Mouse (Mus musculus) C2C12 (cell line): ENCODE data around the gene C2cd4c. TPM values are rescaled to one million over a fixed set of nuclear protein-coding genes. Genes with fewer than 3 reads are reported as not detected.
A peak's percentile ranks its signal among the peaks of the same experiment; 100 is the strongest.

Experiments
- H3K27me3 ChIP-seq: one replicate; pipeline ENCODE4 v1.6.1; 2011; ENCODE audit not compliant: control insufficient read depth, insufficient read depth, insufficient read length
- H3K36me3 ChIP-seq: one replicate; pipeline ENCODE4 v1.6.1; 2011; ENCODE audit not compliant: control insufficient read depth, insufficient read depth
- H3K4me3 ChIP-seq: one replicate; pipeline ENCODE4 v1.5.1; 2011; ENCODE audit warnings: mild to moderate bottlenecking, control low read depth; ENCODE audit not compliant: poor library complexity, insufficient read depth, severe bottlenecking
- H3K79me2 ChIP-seq: one replicate; pipeline ENCODE4 v1.6.1; 2011; ENCODE audit not compliant: control insufficient read depth, insufficient read depth
- H3K79me3 ChIP-seq: one replicate; pipeline ENCODE4 v1.6.1; 2011; ENCODE audit warnings: low read depth, control low read depth
- H3ac ChIP-seq: one replicate; pipeline ENCODE3; 2011; ENCODE audit warnings: low read depth; ENCODE audit not compliant: control insufficient read depth, insufficient read length
- CEBPB ChIP-seq: IDR thresholded peaks from one replicate; pipeline ENCODE4 v1.6.1; 2011; ENCODE audit warnings: low read depth, mild to moderate bottlenecking, control low read depth, moderate library complexity
- CTCF ChIP-seq: IDR thresholded peaks from one replicate; pipeline ENCODE4 v1.5.1; 2011; ENCODE audit not compliant: control insufficient read depth, insufficient read depth, insufficient read length
- FOSL1 ChIP-seq: IDR thresholded peaks from one replicate; pipeline ENCODE4 v1.8.0; 2011; ENCODE audit warnings: mild to moderate bottlenecking, low read length; ENCODE audit not compliant: poor library complexity, insufficient read depth, severe bottlenecking
- MAX ChIP-seq: IDR thresholded peaks from one replicate; pipeline ENCODE4 v1.6.1; 2011; ENCODE audit warnings: mild to moderate bottlenecking, control low read depth
- MYOD1 ChIP-seq: IDR thresholded peaks from one replicate; pipeline ENCODE4 v1.6.1; 2011; ENCODE audit warnings: low read depth; ENCODE audit not compliant: control insufficient read depth, insufficient read length
- MYOG ChIP-seq: IDR thresholded peaks from one replicate; pipeline ENCODE4 v1.6.1; 2011; ENCODE audit not compliant: control insufficient read depth, insufficient read length; ENCODE audit errors: extremely low read depth
- USF1 ChIP-seq: IDR thresholded peaks from one replicate; pipeline ENCODE4 v1.6.1; 2011; ENCODE audit warnings: low read depth, mild to moderate bottlenecking, control low read depth, moderate library complexity
- polyA plus RNA-seq: library from polyadenylated mRNA; unstranded; fragments of >200 nt; fragmentation: generic; extraction: Trizol; gene quantifications from one replicate; pipeline ENCODE4 v1.2.1, GENCODE M21; 2012; ENCODE audit warnings: missing spikeins

The C2cd4c gene
- polyA plus RNA-seq, 1 experiment: 0.07 TPM

- no peaks in the 10 kb centered on the region for H3K79me3 ChIP-seq
- H3K27me3 ChIP-seq: peaks cover 46% of the 10 kb centered on the region
- H3ac ChIP-seq: no peak overlapping the region
- H3K36me3 ChIP-seq: no peaks in the 10 kb centered on the region
- H3K4me3 ChIP-seq: no peak overlapping the region
- TF ChIP-seq CTCF: peak; percentile 90
- no peak for TF ChIP-seq USF1
- no peak for TF ChIP-seq MYOD1
- no peak for TF ChIP-seq MAX
- H3K79me2 ChIP-seq: no peaks in the 10 kb centered on the region
Observed at GRCm38 (mm10) chr10:79594872-79595589, 18.8 kb downstream of the C2cd4c start.

GRCm38 (mm10) chr10:79594111-79594510, 19.7 kb downstream of the C2cd4c start:
- Histone ChIP-seq H3K79me3 (no peaks in the 10 kb centered on the region), H3ac (no peak overlapping the region), H3K79me2 (no peaks in the 10 kb centered on the region), H3K27me3 (peaks cover 37% of the 10 kb centered on the region), H3K36me3 (no peaks in the 10 kb centered on the region), H3K4me3 (no peak overlapping the region)
- no peak for TF ChIP-seq FOSL1
- TF ChIP-seq MYOG: no peak
- TF ChIP-seq CEBPB: no peak
- no peak for TF ChIP-seq CTCF
- TF ChIP-seq MAX: no peak
- no peak for TF ChIP-seq USF1
- no peak for TF ChIP-seq MYOD1

- no peaks in the 10 kb centered on the region for H3K79me2 ChIP-seq
- no peaks in the 10 kb centered on the region for H3K79me3 ChIP-seq
- H3ac ChIP-seq: no peak overlapping the region
- H3K27me3 ChIP-seq: peaks cover 19% of the 10 kb centered on the region
- H3K36me3 ChIP-seq: no peaks in the 10 kb centered on the region
- TF ChIP-seq FOSL1: no peak
- no peak for TF ChIP-seq USF1
- no peak for TF ChIP-seq MAX
- no peak for TF ChIP-seq MYOD1
- TF ChIP-seq MYOG: no peak
- no peak for TF ChIP-seq CTCF
- no peak for TF ChIP-seq CEBPB
- no peak overlapping the region for H3K4me3 ChIP-seq
Observed at GRCm38 (mm10) chr10:79590702-79591101, 23.1 kb downstream of the C2cd4c start.

GRCm38 (mm10) chr10:79587752-79588126, 26.1 kb downstream of the C2cd4c start:
- TF ChIP-seq MYOG (no peak), MAX (no peak), MYOD1 (no peak), CEBPB (no peak), FOSL1 (no peak), CTCF (no peak), USF1 (no peak)
- no peaks in the 10 kb centered on the region for H3K36me3 ChIP-seq
- no peak overlapping the region for H3K4me3 ChIP-seq
- peaks cover 26% of the 10 kb centered on the region for H3K27me3 ChIP-seq
- H3ac ChIP-seq: no peak overlapping the region
- no peaks in the 10 kb centered on the region for H3K79me3 ChIP-seq
- H3K79me2 ChIP-seq: no peaks in the 10 kb centered on the region

GRCm38 (mm10) chr10:79587061-79587751, 26.6 kb downstream of the C2cd4c start, which contains the start of gene Theg:
Theg (minus strand) TSS chr10:79587331.
- H3K36me3 ChIP-seq: no peaks in the 10 kb centered on the region
- H3K4me3 ChIP-seq: no peak within 1 kb of the TSS
- H3K79me3 ChIP-seq: no peaks in the 10 kb centered on the region
- H3K27me3 ChIP-seq: peaks cover 26% of the 10 kb centered on the region
- no peak for TF ChIP-seq MYOG
- TF ChIP-seq FOSL1: no peak
- no peak for TF ChIP-seq MAX
- no peak for TF ChIP-seq USF1
- no peak for TF ChIP-seq CEBPB
- TF ChIP-seq MYOD1: no peak
- no peak for TF ChIP-seq CTCF
- no peak within 1 kb of the TSS for H3ac ChIP-seq
- no peaks in the 10 kb centered on the region for H3K79me2 ChIP-seq
